Comparison of ENCODE assay signal across 8 mouse cellular contexts in the genomic region with DNA sequence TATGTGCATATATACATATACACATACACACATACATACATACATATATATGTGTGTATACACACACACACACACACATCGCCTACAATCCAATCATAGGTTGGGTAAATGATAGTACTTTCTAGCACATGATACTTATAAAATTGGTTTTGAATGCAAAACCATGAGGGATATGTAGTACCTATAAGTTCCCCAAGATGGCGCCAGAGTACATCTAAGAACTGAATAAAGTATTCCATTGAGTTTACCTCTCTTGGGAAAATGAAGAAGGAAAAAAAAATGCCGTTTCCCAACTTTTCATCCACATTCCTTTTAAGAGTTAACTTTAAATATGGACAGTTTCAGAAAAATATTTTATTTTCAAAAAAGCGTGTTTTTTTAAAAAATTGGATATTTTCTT.
A peak's percentile ranks its signal among the peaks of the same experiment; 100 is the strongest.
DNase-seq lines count a peak whose midpoint lies in the region; ATAC-seq and TF ChIP-seq lines count a peak whose summit lies in the region.

No protein-coding gene starts in this region.

- no peak overlapping the region for H3K27ac ChIP-seq in gastrocnemius, adult 2 months
- no peak overlapping the region for H3K27ac ChIP-seq in neural tube, embryonic 11.5 days (ENCODE audit: low read depth, low read length)
- H3K27ac ChIP-seq in neural tube, embryonic 15.5 days (replicated peaks): no peak overlapping the region
- no peak overlapping the region for H3K27ac ChIP-seq in intestine, embryonic 16.5 days (ENCODE audit: low read length)

- H3K4me2 ChIP-seq in neural tube, embryonic 11.5 days (ENCODE audit: low read depth): no peak overlapping the region
- H3K4me2 ChIP-seq in neural tube, embryonic 15.5 days: no peak overlapping the region
- H3K4me2 ChIP-seq in intestine, embryonic 16.5 days (ENCODE audit: low read depth, low read length): no peak overlapping the region

- intact Hi-C loops in gastrocnemius, adult 2 months (cut with DNase I): loop anchor here (5.0 kb wide), 1 partner anchor 406 kb away; no protein-coding TSS in a partner anchor

- H3K36me3 ChIP-seq in neural tube, embryonic 11.5 days (ENCODE audit: control insufficient read depth, insufficient read depth, low read length): no peaks in the 10 kb centered on the region
- no peaks in the 10 kb centered on the region for H3K36me3 ChIP-seq in neural tube, embryonic 15.5 days
- H3K36me3 ChIP-seq in splenic B cell, adult 2 months (ENCODE audit: control insufficient read depth, insufficient read depth, low read length, poor library complexity, severe bottlenecking): no peaks in the 10 kb centered on the region
- H3K36me3 ChIP-seq in intestine, embryonic 16.5 days (ENCODE audit: control insufficient read depth, insufficient read depth, low read length): no peaks in the 10 kb centered on the region

- ATAC-seq in neural tube, embryonic 11.5 days (ENCODE audit: insufficient read depth, low FRiP score, low TSS enrichment): no peak
- no peak for ATAC-seq in neural tube, embryonic 15.5 days (ENCODE audit: low FRiP score)
- ATAC-seq in intestine, embryonic 16.5 days: no peak

- H3K4me1 ChIP-seq in neural tube, embryonic 11.5 days (ENCODE audit: control insufficient read depth, insufficient read depth, low read length): no peaks in the 10 kb centered on the region
- H3K4me1 ChIP-seq in neural tube, embryonic 15.5 days: no peaks in the 10 kb centered on the region
- H3K4me1 ChIP-seq in intestine, embryonic 16.5 days (ENCODE audit: control insufficient read depth, insufficient read depth, low read length): no peaks in the 10 kb centered on the region

- no peak overlapping the region for H3K4me3 ChIP-seq in gastrocnemius, adult 2 months
- H3K4me3 ChIP-seq in neural tube, embryonic 11.5 days (ENCODE audit: low read depth, low read length): no peak overlapping the region
- H3K4me3 ChIP-seq in neural tube, embryonic 15.5 days (replicated peaks): no peak overlapping the region
- no peak overlapping the region for H3K4me3 ChIP-seq in intestine, embryonic 16.5 days (ENCODE audit: low read length)

- WGBS in neural tube, embryonic 11.5 days: 35% methylated on average over 4 of the region's 4 CpGs
- WGBS in neural tube, embryonic 15.5 days: 32% methylated on average over 4 of the region's 4 CpGs
- 29% methylated on average over 4 of the region's 4 CpGs for WGBS in intestine, embryonic 16.5 days

- no peak overlapping the region for H3K9ac ChIP-seq in neural tube, embryonic 11.5 days (ENCODE audit: low read length)
- no peak overlapping the region for H3K9ac ChIP-seq in neural tube, embryonic 15.5 days (replicated peaks)
- H3K9ac ChIP-seq in intestine, embryonic 16.5 days (ENCODE audit: low read depth, low read length): no peak overlapping the region

- no peaks in the 10 kb centered on the region for H3K27me3 ChIP-seq in neural tube, embryonic 11.5 days (ENCODE audit: control insufficient read depth, insufficient read depth, low read length)
- no peaks in the 10 kb centered on the region for H3K27me3 ChIP-seq in neural tube, embryonic 15.5 days (replicated peaks)
- no peaks in the 10 kb centered on the region for H3K27me3 ChIP-seq in splenic B cell, adult 2 months (ENCODE audit: control insufficient read depth, insufficient read depth, low read length, poor library complexity, severe bottlenecking)
- no peaks in the 10 kb centered on the region for H3K27me3 ChIP-seq in intestine, embryonic 16.5 days (replicated peaks; ENCODE audit: control insufficient read depth, insufficient read depth, low read length)

- no peak for DNase-seq in gastrocnemius, adult 2 months
- DNase-seq in gastrocnemius, postnatal 10 days: no peak
- DNase-seq in neural tube, embryonic 11.5 days (ENCODE audit: low spot score): peak; percentile 15
- DNase-seq in c-Kit-positive CD71-positive TER-119-positive erythroid progenitor cells, embryonic 14.5 days (ENCODE audit: low spot score): peak; percentile 28
- DNase-seq in layer of hippocampus, adult 9-10 months (ENCODE audit: low spot score): peak; percentile 67
- peak; percentile 23 for DNase-seq in splenic B cell, adult 2 months (ENCODE audit: low read depth, low spot score)

- peak; percentile 86 for TF ChIP-seq CTCF in gastrocnemius, adult 2 months (IDR thresholded peaks at IDR 0.05)

- no peaks in the 10 kb centered on the region for H3K9me3 ChIP-seq in neural tube, embryonic 11.5 days (ENCODE audit: control insufficient read depth, low read length)
- H3K9me3 ChIP-seq in neural tube, embryonic 15.5 days (replicated peaks): no peaks in the 10 kb centered on the region
- H3K9me3 ChIP-seq in intestine, embryonic 16.5 days (ENCODE audit: control insufficient read depth, low read length): no peaks in the 10 kb centered on the region

Comparison
In these comparisons a context has a peak if more than half of its experiments do, and no peak if none do; other contexts are left out.
1. DNase-seq: peak in neural tube, embryonic 11.5 days (single experiment), c-Kit-positive CD71-positive TER-119-positive erythroid progenitor cells, embryonic 14.5 days (single experiment), layer of hippocampus, adult 9-10 months (single experiment) and splenic B cell, adult 2 months (single experiment); none in gastrocnemius, adult 2 months (single experiment) and gastrocnemius, postnatal 10 days (single experiment).